Comparison of ENCODE assay signal across 23 mouse cellular contexts in genomic region chr2:58379475-58379874, GRCm38 (mm10). TPM values are rescaled to one million over a fixed set of nuclear protein-coding genes. Genes with fewer than 3 reads are reported as not detected.
A peak's percentile ranks its signal among the peaks of the same experiment; 100 is the strongest.
DNase-seq lines count a peak whose midpoint lies in the region; ATAC-seq and TF ChIP-seq lines count a peak whose summit lies in the region.
"Had no signal": no experiment of that assay in that cellular context is flagged by ENCODE, and none has a peak within 500 bp of the region (broad histone marks: within the 10 kb centered on the region; RNA-seq: fewer than 3 reads in every experiment).

No protein-coding gene starts in this region.

- H3K9ac ChIP-seq in hindbrain, embryonic 14.5 days, result no peak overlapping the region
- no peak overlapping the region for H3K9ac ChIP-seq in hindbrain, embryonic 16.5 days (ENCODE audit: low read depth, low read length)
- no peak overlapping the region for H3K9ac ChIP-seq in midbrain, embryonic 13.5 days (replicated peaks)
- H3K9ac ChIP-seq in midbrain, embryonic 15.5 days, result no peak overlapping the region
- H3K9ac ChIP-seq in forebrain, postnatal 0 days, result no peak overlapping the region
- H3K9ac ChIP-seq: heart, embryonic 13.5 days; limb, embryonic 13.5 days; liver, embryonic 13.5 days; lung, embryonic 15.5 days had no signal

- H3K27ac ChIP-seq in hindbrain, embryonic 14.5 days, result no peak overlapping the region
- no peak overlapping the region for H3K27ac ChIP-seq in hindbrain, embryonic 16.5 days (ENCODE audit: low read depth, low read length)
- no peak overlapping the region for H3K27ac ChIP-seq in midbrain, embryonic 13.5 days
- H3K27ac ChIP-seq in midbrain, embryonic 15.5 days, result no peak overlapping the region
- no peak overlapping the region for H3K27ac ChIP-seq in forebrain, postnatal 0 days (ENCODE audit: low read depth, low read length)
- H3K27ac ChIP-seq: heart, adult 2 months; heart, embryonic 13.5 days; limb, embryonic 13.5 days; liver, embryonic 13.5 days; lung, embryonic 15.5 days had no signal

- H3K4me2 ChIP-seq in hindbrain, embryonic 14.5 days (replicated peaks), result no peak overlapping the region
- no peak overlapping the region for H3K4me2 ChIP-seq in hindbrain, embryonic 16.5 days (ENCODE audit: low read length)
- no peak overlapping the region for H3K4me2 ChIP-seq in midbrain, embryonic 13.5 days (replicated peaks)
- no peak overlapping the region for H3K4me2 ChIP-seq in midbrain, embryonic 15.5 days
- H3K4me2 ChIP-seq in forebrain, postnatal 0 days (ENCODE audit: low read depth), result no peak overlapping the region
- H3K4me2 ChIP-seq: heart, embryonic 13.5 days; limb, embryonic 13.5 days; liver, embryonic 13.5 days; lung, embryonic 15.5 days had no signal

- H3K9me3 ChIP-seq in hindbrain, embryonic 14.5 days (ENCODE audit: control insufficient read depth, low read length), result 0 out of 2 replicates have a peak, but pooled peaks cover 5% of the 10 kb centered on the region
- peaks cover 6% of the 10 kb centered on the region; the same call in 1 of the 2 replicates for H3K9me3 ChIP-seq in hindbrain, embryonic 16.5 days (ENCODE audit: control insufficient read depth, low read length)
- no peaks in the 10 kb centered on the region for H3K9me3 ChIP-seq in midbrain, embryonic 13.5 days
- no peaks in the 10 kb centered on the region for H3K9me3 ChIP-seq in midbrain, embryonic 15.5 days
- H3K9me3 ChIP-seq in forebrain, postnatal 0 days (ENCODE audit: low read length), result no peaks in the 10 kb centered on the region
- H3K9me3 ChIP-seq: limb, embryonic 13.5 days; liver, embryonic 13.5 days; lung, embryonic 15.5 days; megakaryocyte, embryonic 14.5 days had no signal

- WGBS in hindbrain, embryonic 14.5 days, result 28% methylated on average over 1 of the region's 1 CpGs
- 29% methylated on average over 1 of the region's 1 CpGs for WGBS in hindbrain, embryonic 16.5 days
- 36% methylated on average over 1 of the region's 1 CpGs for WGBS in midbrain, embryonic 13.5 days
- WGBS in midbrain, embryonic 15.5 days, result 41% methylated on average over 1 of the region's 1 CpGs
- WGBS in forebrain, postnatal 0 days, result 18% methylated on average over 1 of the region's 1 CpGs

- TF ChIP-seq CTCF in forebrain, postnatal 0 days (IDR thresholded peaks at IDR 0.05; ENCODE audit: low read depth), result no peak

- H3K36me3 ChIP-seq in hindbrain, embryonic 14.5 days (replicated peaks; ENCODE audit: control insufficient read depth, insufficient read depth), result no peaks in the 10 kb centered on the region
- H3K36me3 ChIP-seq in hindbrain, embryonic 16.5 days (ENCODE audit: control insufficient read depth, insufficient read depth, low read length), result no peaks in the 10 kb centered on the region
- H3K36me3 ChIP-seq in midbrain, embryonic 13.5 days, result no peaks in the 10 kb centered on the region
- H3K36me3 ChIP-seq in midbrain, embryonic 15.5 days (replicated peaks), result no peaks in the 10 kb centered on the region
- no peaks in the 10 kb centered on the region for H3K36me3 ChIP-seq in forebrain, postnatal 0 days (ENCODE audit: insufficient read depth)
- H3K36me3 ChIP-seq: heart, embryonic 13.5 days; limb, embryonic 13.5 days; liver, embryonic 13.5 days; lung, embryonic 15.5 days had no signal

- H3K27me3 ChIP-seq in hindbrain, embryonic 14.5 days (ENCODE audit: control insufficient read depth, insufficient read depth, low read length), result no peaks in the 10 kb centered on the region
- no peaks in the 10 kb centered on the region for H3K27me3 ChIP-seq in hindbrain, embryonic 16.5 days (replicated peaks; ENCODE audit: control insufficient read depth, insufficient read depth, low read length)
- H3K27me3 ChIP-seq in midbrain, embryonic 13.5 days, result no peaks in the 10 kb centered on the region
- no peaks in the 10 kb centered on the region for H3K27me3 ChIP-seq in midbrain, embryonic 15.5 days (replicated peaks)
- no peaks in the 10 kb centered on the region for H3K27me3 ChIP-seq in forebrain, postnatal 0 days (ENCODE audit: insufficient read depth, low read length)
- H3K27me3 ChIP-seq: heart, embryonic 13.5 days; limb, embryonic 13.5 days; liver, embryonic 13.5 days; lung, embryonic 15.5 days; megakaryocyte, embryonic 14.5 days had no signal

- no peak overlapping the region for H3K4me3 ChIP-seq in hindbrain, embryonic 14.5 days (replicated peaks; ENCODE audit: low read length)
- H3K4me3 ChIP-seq in hindbrain, embryonic 16.5 days (ENCODE audit: low read length), result no peak overlapping the region
- H3K4me3 ChIP-seq in midbrain, embryonic 13.5 days (replicated peaks), result no peak overlapping the region
- no peak overlapping the region for H3K4me3 ChIP-seq in midbrain, embryonic 15.5 days
- no peak overlapping the region for H3K4me3 ChIP-seq in forebrain, postnatal 0 days (ENCODE audit: low read depth, low read length)
- H3K4me3 ChIP-seq: heart, adult 2 months; heart, embryonic 13.5 days; limb, embryonic 13.5 days; liver, embryonic 13.5 days; lung, embryonic 15.5 days; megakaryocyte, embryonic 14.5 days had no signal

- no peaks in the 10 kb centered on the region for H3K4me1 ChIP-seq in hindbrain, embryonic 14.5 days (replicated peaks; ENCODE audit: control insufficient read depth, insufficient read depth, low read length)
- no peaks in the 10 kb centered on the region for H3K4me1 ChIP-seq in hindbrain, embryonic 16.5 days (ENCODE audit: control insufficient read depth, insufficient read depth, low read depth, low read length)
- H3K4me1 ChIP-seq in midbrain, embryonic 13.5 days (replicated peaks), result peaks cover 18% of the 10 kb centered on the region
- H3K4me1 ChIP-seq in midbrain, embryonic 15.5 days, result 0 out of 2 replicates have a peak, but pooled peaks cover 7% of the 10 kb centered on the region
- H3K4me1 ChIP-seq in forebrain, postnatal 0 days (ENCODE audit: insufficient read depth), result no peaks in the 10 kb centered on the region
- H3K4me1 ChIP-seq: heart, embryonic 13.5 days; limb, embryonic 13.5 days; liver, embryonic 13.5 days; lung, embryonic 15.5 days; megakaryocyte, embryonic 14.5 days had no signal

- peak; percentile 42 to 44 for DNase-seq in cerebellum, postnatal 10 days
- no peak for DNase-seq in cerebellum, postnatal 36 days
- DNase-seq in hindbrain, embryonic 14.5 days (ENCODE audit: low spot score), result no peak
- peak; percentile 55 for DNase-seq in forebrain, postnatal 0 days
- DNase-seq in gastrocnemius, postnatal 25 days, result no peak
- DNase-seq: adrenal gland, postnatal 10 days; cerebellum, adult 2 months; gastrocnemius, postnatal 36 days; heart, adult 2 months; heart, postnatal 14 days; kidney, adult 11 months; liver, embryonic 13.5 days; lung, postnatal 36 days; right cerebral cortex, postnatal 14 days had no signal

- peak; percentile 58; the same call in 1 of the 2 replicates for ATAC-seq in hindbrain, embryonic 14.5 days (ENCODE audit: low FRiP score)
- ATAC-seq in hindbrain, embryonic 16.5 days, result no peak
- peak; percentile 55; the same call in 1 of the 2 replicates for ATAC-seq in midbrain, embryonic 13.5 days
- no peak; the same call in 1 of the 2 replicates for ATAC-seq in midbrain, embryonic 15.5 days (replicated peaks)
- no peak for ATAC-seq in forebrain, postnatal 0 days
- ATAC-seq: activated CD4-positive, CD25-positive, alpha-beta regulatory T cell, adult 4 months had no signal

RNA-seq across cellular contexts. Expression of gene Acvr1c, which starts 21.8 kb away (rescaled TPM):
- polyA plus RNA-seq in hindbrain, embryonic 14.5 days (2014; fragmentation: Nextera tagmentation; extraction: Ambion mirVana), result 0.58 and 0.63 TPM in 2 replicates
- polyA plus RNA-seq in hindbrain, embryonic 16.5 days (2015; fragmentation: Nextera tagmentation; extraction: Ambion mirVana), result 0.54 and 0.64 TPM in 2 replicates
- 0.59 and 0.73 TPM in 2 replicates for polyA plus RNA-seq in midbrain, embryonic 13.5 days (2015; fragmentation: Nextera tagmentation; extraction: Ambion mirVana)
- polyA plus RNA-seq in midbrain, embryonic 15.5 days (2015; fragmentation: Nextera tagmentation; extraction: Ambion mirVana), result 0.51 and 0.92 TPM in 2 replicates
- total RNA-seq in forebrain, postnatal 0 days (2014; rRNA removed), result 1.6 and 2.7 TPM in 2 replicates
- polyA plus RNA-seq in forebrain, postnatal 0 days (2015; fragmentation: Nextera tagmentation; extraction: Ambion mirVana), result 0.77 and 0.91 TPM in 2 replicates
- total RNA-seq in gastrocnemius, postnatal 25 days (2021), result 1 to 10 TPM in 1 of 2 experiments, under 1 TPM in 1; 0.08 to 4.2 TPM
- total RNA-seq: neutrophil, adult 5-6 weeks had no signal
- polyA plus RNA-seq: liver, embryonic 13.5 days had no signal

Comparison
In these comparisons a context has a peak if more than half of its experiments do, and no peak if none do; other contexts are left out.
1. DNase-seq: peak in cerebellum, postnatal 10 days (2 of 2) and forebrain, postnatal 0 days (single experiment); none in cerebellum, postnatal 36 days (0 of 2), hindbrain, embryonic 14.5 days (single experiment) and gastrocnemius, postnatal 25 days (single experiment).
2. ATAC-seq: peak in hindbrain, embryonic 14.5 days (single experiment) and midbrain, embryonic 13.5 days (single experiment); none in hindbrain, embryonic 16.5 days (single experiment), midbrain, embryonic 15.5 days (single experiment) and forebrain, postnatal 0 days (single experiment).